Mouse (Mus musculus) activated CD4-positive, CD25-positive, alpha-beta regulatory T cell, adult 9 weeks (primary cell): ENCODE measurements around the gene Cst10. TPM values are rescaled to one million over a fixed set of nuclear protein-coding genes. Genes with fewer than 3 reads are reported as not detected.

Source experiments
- polyA plus RNA-seq: library from polyadenylated mRNA; unstranded; fragments of 100-300 nt; shearing (Covaris generic); gene quantifications from one replicate; pipeline ENCODE4 v1.2.1, GENCODE M21; 2017

The Cst10 gene
- polyA plus RNA-seq = not detected

DNA sequence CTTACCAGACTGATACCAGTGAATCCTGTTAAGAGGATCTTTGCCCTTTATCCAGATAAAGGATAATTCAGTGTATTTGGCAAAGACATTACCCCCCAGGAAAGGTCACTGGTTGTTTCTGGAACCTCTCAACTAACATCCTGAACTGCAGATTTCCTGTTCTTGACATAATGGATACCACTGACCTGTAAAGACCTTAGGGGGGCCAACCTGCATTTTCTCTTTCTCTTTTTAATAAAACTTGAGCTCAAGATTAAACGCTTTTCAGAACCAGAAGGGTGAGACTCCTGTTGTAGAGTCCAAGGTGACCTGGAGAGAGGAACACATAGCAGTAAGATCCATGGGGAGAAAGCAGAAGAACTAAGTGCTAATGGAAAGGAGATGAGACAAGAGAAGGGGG, at the start of gene Cst10:
Gene Cst10, plus strand, starts transcription at position 301 of the 400 bp plus-strand sequence.

